Mouse (Mus musculus) ovary, adult 10 weeks (tissue): ENCODE measurements around the gene Etaa1. TPM values are rescaled to one million over a fixed set of nuclear protein-coding genes. Genes with fewer than 3 reads are reported as not detected.

ENCODE experiments used
- polyA plus RNA-seq: library from polyadenylated mRNA; stranded (reverse); fragments of 350-450 nt; fragmentation: Illumina TruSeq; extraction: RNeasy Lipid Tissue Mini Kit (QIAGEN cat#74804); gene quantifications from one replicate; pipeline ENCODE4 v1.2.3, GENCODE M21; 2014

The Etaa1 gene
- 45.6 TPM for polyA plus RNA-seq

DNA sequence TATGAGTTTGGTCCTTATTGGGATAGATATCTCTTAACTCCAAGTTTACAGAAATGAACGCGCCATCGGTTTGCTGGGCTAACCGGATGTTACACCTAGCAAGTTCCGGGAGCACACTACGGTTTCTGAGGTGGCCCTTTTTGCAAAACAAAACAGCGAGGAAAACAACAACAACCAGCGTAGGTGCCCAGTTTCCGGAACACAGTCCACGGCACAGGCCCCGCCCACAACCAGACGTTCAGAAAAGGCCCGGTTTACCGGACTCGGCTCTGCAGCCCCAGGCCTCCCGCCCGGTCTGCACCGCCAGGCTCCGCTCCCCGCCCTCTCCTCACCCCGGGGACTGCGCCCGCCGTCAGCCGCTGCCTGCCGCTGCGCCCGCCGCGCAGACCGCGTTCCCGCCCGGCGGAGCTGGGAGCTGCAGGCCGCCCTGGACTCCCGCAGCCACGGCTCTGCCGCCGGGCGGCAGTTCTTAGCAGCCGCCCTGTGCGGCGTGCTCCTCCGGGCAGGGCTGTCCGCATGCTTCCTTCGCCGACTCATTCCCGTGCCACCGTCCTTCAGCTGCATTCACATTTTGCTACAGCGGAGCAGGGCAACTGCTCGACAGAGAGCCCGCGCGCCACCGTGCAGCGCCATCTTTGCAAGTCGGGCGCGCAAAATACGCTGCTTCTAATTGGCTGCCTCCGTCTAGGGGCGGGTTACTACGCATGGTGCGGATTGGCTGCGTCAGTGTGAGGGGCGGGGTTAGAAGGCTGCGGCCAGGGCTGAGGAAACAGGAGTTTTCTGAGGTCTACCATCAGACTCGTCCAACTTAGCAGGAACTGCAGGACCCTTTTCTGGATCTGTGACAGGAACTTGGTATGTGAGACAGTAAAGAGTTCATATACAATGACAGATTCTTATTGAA, at the start of gene Etaa1:
Gene Etaa1, minus strand, starts transcription at position 645 of the 904 bp plus-strand sequence.

